Mouse (Mus musculus) cerebellum, adult 2 months (tissue): ENCODE measurements at regions not wholly inside any gene's neighbourhood (a gene's known extent, or its start where the extent isn't known, plus 50 kb on each side); places are given as distances from the start of the nearest gene placed in this dataset.

ENCODE experiments used
- CTCF ChIP-seq: fragments of 200-500 bp; IDR thresholded peaks from 2 replicates; pipeline ENCODE4 v1.5.1; 2011; ENCODE audit warnings: low read depth, mild to moderate bottlenecking, control low read depth, low read length, moderate library complexity, borderline replicate concordance; ENCODE audit not compliant: insufficient read depth
- POLR2A ChIP-seq: fragments of 200-500 bp; IDR thresholded peaks from 2 replicates; pipeline ENCODE4 v1.6.1; 2011; ENCODE audit warnings: low read length, control low read depth, borderline replicate concordance; ENCODE audit not compliant: insufficient read depth

GRCm38 (mm10) chr9:84399481-84399880 is 474.5 kb downstream of the Bckdhb start:
- TF ChIP-seq POLR2A: no peak
- TF ChIP-seq CTCF: no peak
